Mouse (Mus musculus) ovary, postnatal 36 days (tissue): ENCODE results near the gene Sestd1.

ENCODE experiments used
- DNase-seq: peaks from one replicate; pipeline ENCODE4 v3.0.0; 2022; ENCODE audit warnings: low spot score, mixed read lengths

Sestd1 gene

DNA sequence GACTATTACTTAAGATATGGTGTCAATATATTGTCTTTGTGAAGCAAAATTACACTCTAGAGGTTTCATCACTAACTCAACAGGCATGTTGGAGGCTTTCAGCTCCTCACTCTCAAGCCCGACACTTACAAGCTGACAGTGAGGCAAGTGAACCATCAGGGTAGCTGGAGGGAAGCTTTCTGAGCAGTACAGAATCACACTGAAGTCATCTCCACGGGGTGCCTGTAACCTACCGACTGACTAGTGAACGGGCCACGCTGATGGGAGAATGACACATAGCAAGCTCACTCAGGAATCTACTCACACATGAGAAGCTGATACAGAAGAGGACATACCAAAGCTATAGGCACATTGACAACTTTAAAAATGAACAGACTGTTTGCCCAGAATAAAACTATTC lies 67.5 kb downstream of the Sestd1 start:
- DNase-seq: no peak

DNA sequence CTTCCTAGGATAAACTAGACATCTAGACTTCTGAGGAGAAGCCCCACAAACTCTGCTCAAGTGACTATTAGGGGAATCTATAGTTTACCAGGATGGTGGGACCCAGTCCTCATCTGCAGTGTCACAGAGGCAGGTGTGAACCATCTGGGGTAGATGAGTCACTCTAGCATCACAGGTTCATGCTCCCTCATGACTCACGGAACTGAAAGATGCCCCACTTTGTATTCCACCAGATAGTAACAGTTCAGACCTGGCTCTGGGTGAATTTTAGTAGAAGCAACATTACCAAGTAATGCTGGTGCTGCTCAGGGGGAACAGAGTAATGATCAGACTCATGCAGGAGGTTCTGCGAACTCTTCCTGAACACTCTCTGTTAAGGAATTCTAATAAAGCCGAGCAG lies 73.4 kb downstream of the Sestd1 start:
- DNase-seq: no peak

DNA sequence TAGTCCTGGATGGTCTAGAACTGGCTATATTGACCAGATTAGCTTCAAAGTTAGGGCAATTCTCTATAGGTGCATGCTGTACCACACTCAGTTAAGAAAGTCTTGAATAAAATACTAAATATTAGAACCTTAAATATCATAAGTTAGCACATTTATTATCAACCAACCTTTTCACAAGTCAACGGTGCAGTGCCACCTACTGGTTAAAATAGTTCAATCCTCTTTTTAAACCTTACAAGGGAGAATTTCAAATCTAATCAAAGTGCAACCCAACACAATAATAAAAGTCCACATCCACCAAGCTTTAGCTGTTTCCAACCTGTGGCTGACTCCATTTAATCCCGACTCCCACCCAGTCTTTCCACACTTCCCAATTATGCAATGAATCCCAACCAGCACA lies 76.5 kb downstream of the Sestd1 start:
- DNase-seq: no peak

DNA sequence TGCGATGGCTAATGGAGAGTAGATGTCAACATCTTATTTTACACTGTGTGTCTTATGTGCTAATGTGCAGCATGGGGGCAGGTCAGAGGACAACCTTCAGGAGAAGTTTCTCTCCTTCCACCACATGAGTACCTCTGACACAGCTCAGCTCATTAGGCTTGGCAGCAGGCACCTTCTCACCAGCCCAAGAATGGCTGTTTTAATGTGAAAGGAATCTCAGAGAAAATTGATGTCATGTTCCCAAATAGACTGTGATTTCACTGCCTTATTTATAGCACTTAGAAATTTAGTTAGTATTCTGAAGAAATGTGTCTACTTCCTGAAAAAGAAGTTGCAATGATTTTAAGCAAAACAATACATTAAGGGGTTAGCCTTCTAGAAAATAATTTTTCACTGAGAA lies 78.5 kb downstream of the Sestd1 start:
- DNase-seq: no peak

DNA sequence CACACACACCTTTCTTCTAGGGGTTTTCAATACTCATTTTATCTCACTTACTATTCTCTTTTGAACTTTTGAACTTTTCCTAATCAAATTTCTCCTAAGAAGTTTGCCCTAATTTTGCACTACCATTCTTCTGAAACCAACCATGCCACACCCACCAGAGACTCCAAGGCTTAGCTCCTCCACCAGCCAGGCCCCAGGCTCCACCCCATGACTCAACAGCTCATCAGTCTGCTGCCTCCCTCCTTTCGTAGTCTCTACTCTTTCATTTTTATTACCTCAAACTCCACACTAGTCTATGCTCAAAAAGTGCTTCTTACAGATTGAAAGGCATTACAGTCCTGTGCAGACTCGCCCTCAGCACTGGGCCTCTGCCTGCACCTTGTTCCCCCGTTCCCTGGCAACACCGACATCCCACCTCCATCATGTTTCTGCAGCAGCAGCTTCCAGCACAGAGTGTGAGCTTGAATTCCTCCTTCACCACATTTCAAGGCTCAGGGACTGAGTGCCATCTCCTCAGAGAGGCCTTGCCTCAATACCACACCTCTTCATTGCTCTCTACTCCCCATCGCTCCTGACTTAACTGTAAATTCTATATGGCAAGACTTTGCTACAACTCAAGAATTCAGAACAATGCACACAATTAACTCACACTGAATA lies 79.3 kb downstream of the Sestd1 start:
- DNase-seq: no peak

DNA sequence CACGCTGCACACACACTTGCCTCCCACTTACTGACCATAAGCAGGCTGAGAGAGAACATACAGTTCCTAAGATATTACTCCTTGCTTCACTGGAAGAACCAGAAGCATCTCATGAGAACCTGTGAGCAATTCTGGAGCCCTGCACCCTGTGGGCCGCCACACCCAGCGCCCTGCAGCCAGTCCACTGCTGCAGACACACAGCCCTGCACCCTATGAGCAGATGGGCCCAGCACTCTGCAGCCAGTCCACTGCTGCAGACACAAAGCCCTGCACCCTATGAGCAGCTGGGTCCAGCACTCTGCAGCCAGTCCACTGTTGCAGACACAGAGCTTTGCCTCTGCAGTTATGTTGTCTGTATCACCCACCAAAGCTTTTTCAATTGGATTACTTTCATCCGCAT lies 80.0 kb downstream of the Sestd1 start:
- DNase-seq: no peak

DNA sequence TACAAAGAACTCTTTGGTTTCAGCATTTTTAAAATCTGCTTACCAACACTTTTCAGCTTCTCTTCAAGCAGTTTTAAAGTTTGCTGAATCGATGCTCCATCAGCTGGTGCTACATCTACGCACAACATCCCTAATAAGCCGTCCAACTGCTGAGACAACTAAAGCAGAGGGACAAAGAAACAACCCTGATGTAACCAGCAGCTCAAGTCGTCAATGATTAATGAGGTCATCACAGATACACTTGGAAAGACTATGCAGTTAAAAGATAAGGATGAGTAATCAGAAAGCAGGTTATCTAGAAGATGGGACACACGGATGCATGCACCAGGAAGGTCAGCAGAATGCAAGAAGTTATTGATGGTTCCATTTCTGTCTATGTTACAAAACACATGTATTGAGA lies 82.1 kb downstream of the Sestd1 start:
- no peak for DNase-seq

DNA sequence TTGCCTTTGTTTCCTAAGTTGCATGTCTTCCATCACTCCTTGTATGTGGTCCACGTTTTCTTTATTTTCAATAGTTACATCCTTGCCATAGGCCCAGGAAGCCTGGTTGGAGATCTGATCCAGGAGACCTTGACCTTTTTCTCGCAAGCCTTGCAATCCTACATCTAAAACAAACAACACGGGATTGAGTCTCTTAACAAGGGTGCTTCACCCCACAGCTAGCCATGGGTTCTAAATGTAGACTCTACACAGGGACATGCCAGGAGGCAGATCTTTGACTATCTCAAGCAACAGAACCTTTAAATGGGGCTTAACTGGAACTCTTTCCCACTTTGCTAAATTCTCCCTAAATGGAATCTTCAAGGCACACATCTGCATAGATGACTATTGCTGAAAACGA lies 83.6 kb downstream of the Sestd1 start:
- DNase-seq: no peak

DNA sequence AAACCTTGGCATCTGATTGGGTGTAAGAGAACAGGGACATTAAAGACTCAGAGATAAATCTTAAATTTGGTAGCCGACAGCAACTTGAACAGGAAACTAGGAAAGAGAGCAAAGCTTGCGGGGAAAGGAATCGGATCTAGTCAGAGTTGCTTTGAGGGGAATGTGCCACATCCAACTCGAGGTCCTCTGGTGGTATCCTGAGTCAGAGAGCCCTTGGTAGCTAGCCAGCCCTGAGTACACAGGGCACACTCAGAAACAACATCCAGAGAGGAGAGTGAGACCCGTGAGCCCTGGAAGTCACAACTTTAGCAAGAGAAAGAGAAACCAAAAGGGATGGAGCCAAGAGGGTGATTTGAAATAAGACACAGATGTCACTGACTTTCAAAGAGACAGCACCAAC lies 85.3 kb downstream of the Sestd1 start:
- DNase-seq: no peak

DNA sequence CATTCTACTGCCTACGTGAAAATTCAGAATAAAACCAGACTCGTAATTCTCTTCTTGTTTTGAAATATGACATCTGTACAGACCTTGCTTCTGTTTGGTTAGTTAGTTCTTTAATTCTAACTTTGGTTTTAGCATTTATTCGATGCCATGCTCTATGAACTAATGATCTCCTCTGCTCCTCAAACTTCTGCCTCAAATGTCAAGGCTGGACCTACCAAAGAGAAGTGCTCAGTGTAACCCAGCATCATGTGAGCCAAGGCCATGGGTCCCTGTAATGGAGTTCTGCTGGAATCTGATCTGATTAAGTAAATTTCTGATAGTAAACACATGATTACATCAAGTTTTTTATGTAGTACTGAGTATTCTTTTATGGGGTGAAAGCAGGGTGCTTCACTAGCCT lies 88.6 kb downstream of the Sestd1 start:
- no peak for DNase-seq

DNA sequence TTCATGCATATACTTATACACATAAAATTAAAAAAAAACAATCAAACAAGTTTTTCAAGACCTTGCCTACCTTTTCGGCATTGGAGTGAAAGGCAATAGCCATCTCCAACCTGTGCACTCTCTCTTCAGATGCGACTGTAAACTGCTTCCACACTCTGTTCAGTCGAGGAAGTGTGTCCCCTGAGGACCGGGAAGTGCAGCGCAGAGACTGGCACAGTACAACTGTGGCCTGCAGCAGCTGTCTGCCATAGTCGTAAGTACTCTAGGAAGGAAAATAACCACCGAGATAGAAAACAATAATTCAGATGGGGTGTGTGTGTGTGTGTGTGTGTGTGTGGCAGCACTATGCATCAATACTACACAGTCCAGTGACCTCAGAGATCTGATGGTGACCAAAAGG lies 89.5 kb downstream of the Sestd1 start:
- DNase-seq: no peak

DNA sequence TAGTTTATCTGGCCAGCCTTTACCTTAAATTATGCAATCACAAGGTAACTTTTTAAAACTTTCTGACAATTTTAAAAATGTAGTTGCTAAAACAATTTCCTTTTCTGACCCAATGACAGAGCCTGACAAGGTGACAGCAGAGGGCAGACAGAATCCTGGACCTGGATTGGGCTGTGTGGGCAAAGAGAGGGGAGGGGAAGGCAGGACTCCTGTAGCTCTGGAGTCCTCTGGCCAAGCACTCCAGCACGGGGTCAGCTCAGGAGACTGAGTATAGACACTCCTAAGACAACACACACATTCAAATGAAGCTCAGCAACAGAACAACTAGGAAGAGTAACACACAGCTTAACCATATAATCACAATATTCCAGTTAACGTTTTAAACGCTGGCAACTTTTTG lies 90.1 kb downstream of the Sestd1 start:
- DNase-seq: no peak

DNA sequence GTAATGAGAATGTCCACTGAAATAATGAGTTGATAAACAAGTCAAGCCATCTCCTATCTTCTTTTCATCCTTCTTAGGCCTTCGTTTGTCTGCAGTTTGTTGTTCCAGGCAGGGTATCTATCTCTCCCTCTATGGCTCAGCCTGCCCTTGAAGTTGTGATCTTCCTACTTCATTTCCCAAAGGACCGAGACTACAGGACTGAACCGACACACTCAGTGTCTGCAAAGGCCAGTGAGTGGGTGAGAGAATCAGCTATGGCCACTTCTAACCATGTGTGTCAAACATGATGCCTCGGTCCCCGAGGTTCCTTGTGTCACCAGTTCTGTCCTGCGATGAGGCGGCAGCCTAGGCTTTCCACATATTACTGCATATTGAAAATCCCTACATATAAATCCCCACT lies 90.7 kb downstream of the Sestd1 start:
- no peak for DNase-seq

DNA sequence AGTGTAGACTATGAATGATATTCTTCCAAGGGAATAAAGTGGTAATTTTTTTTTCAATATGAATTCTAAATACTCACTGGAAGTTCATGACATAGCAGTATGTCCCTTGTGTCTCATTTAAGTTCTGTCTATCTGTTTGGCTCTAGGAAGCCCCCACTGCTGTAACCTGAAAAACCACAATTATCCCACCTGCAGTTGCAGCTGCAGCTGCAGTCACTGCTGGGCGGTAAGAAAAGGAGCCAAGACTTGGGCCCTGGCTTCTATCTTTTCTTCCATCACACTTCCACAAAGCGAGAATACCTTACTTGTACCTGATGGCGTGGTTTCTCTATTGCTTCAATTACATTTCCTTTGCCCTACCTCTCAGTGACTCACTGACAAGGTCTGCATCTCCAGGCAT lies 92.9 kb downstream of the Sestd1 start:
- DNase-seq: no peak

DNA sequence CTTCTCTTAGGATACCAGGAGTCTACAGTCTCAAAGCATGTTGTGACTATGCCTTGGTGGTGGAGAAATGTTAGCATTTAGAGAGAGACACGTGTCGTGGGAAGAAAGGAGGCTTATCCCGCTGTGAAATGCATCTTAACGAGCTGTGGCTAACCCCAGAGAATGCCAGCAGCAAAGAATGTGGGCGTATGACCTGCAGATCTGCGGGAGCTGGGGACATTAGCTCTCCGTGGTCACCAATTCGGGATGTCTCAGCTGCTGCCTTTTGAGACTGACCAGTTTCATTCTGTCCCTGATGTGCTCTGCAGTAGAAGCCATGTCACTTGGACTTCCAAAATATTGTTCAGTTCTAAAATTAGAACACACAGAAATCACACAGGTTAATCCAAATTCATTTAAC lies 93.5 kb downstream of the Sestd1 start:
- DNase-seq: no peak

DNA sequence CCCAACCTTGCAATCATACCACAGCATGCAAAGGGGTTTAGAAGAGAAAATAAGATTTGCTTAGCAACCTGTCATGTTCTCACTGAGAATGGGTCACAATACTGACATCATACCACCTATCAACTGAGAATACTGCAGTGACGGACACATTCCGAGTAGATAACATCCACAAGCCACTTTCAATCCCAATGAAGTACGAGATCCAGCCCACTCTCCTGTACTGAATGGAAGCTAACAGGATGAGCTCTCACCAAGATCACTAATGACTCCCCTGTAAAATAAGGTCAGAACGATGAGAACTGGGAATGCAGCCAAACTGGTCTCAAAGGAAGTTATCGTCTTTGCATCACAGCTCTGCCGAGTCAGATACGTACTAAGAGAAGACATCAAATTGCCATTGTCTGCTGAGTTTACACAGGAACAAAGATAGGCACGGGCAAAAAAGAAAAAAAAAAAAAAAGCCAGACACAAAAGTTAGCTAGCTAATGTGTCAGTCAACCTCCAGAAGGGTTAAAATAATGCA lies 96.3 kb downstream of the Sestd1 start:
- DNase-seq: no peak

DNA sequence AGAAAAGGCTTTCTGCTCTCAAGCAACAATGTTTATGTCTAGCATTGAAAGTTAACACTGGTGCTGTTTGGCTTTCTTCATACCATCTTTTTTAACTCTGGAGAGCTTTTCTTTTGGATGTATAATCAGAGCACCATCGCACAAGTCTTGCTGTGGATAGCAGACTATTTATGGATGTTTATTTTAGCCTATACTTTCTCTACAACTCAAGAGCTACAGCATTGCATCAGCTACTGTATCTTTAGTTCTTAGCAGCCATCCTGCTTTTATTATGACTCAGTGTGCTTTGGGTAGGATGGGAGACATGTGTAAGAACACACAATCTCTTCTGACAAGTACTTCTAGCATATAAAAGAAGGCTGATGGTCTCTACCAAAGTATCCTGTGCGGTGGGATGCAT lies 96.7 kb downstream of the Sestd1 start:
- no peak for DNase-seq

DNA sequence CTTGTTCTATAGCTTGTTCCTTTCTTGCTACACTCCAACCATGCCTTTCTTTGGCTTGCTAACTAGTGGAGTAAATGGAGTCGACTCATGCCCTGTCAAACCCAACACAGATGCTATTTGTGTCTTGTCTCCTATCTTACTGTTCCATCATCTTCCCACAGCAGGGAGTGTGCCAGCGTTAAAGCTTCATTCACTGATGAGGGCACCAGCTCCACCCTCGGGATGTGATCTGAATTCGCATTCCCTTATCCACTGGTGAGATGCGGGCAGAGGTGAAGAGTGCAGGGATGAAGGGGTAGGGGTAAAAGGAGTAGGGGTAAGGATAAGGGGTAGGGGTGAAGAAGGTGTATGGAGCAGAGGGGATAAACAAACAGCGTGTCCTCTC lies 97.4 kb downstream of the Sestd1 start:
- DNase-seq: no peak

DNA sequence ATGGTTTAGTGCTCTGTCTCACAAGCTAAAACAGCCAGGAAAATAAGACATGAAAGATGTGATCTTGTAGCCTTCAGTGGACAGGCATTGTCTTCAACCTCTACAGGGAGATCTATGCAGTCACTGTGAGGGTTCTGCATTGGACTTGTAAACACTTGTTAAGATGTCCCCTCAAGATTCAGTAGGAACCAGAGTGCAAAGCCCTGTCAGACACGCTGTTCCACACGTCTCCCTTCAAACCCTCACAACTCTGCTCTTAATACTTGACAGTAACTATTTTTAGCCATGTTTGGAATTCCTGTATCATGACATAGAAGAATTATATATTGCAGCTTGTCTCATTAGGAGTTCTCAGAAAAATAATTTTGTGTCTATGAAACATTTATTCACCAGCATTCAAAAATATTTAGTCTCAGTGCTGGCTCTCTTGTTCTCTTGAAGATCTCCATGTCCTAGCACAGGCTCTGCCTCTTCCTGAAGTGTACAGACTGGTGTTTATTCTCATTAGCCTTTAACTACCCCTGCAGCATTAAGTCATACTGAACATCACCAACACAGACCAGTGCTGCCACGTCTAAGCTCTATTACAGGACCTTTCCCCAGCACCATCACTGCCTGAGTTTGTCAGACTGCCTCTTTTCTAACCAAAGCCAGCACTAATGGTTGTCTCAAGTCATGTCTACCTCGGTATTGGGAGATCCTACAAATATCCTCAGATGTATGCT lies 98.0 kb downstream of the Sestd1 start:
- no peak for DNase-seq

DNA sequence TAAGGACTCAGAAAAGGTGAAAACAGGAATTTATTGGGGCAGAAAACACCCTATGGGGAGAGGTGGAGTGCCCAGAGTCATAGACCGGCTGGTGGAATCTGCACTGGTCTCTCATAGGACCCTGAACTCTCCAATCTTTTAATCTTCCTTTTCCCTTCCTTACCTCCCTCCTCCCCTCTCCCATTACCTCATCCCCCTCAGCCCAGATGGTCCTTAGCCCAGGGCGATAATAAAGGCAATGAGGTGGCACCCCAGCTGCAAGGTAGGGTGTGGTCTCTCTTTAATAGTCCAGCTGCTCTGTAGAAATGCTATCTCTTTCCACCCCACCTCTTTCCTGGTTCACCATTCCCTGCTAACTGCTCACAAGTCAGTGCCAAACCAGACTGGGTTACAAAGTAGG lies 102.9 kb downstream of the Sestd1 start:
- DNase-seq: no peak

DNA sequence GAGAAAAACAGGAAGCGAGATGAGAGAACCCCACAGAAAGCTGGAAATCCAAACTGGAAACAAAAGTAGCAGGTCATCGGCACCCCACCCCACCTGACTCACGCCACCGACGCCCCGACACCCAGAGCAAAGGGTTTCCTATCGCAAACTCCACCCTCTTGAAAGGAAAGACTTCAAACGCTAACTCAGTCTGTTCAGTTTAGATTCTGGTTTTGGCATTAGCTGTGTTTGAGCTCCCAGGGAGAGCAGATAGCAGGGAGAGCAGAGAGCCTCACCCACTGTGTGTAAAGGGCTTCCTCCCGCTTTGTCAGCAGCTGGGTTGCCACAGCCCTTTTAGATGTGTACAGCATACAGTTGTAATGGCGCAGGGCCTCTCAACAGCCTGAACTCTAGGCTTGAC lies 104.0 kb downstream of the Sestd1 start:
- DNase-seq: no peak

DNA sequence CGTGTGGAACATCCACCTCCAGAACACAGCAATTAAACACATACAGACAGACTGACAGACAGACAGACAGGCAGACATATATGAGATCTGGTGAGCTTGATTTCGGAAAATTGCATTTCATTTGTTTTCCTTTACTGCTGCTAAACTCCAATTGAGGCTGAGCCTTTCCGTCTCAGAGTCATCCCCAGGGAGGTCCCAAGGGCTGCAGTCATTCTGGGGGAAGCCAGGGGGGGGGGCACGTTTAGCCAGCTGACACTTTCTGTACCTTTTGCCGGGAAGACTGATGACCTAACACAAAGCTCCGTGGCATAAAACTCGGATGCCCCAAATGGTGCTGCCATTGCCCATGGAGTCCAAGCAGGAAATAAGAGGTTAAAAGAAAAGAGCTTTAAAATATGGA lies 105.0 kb downstream of the Sestd1 start:
- DNase-seq: no peak

DNA sequence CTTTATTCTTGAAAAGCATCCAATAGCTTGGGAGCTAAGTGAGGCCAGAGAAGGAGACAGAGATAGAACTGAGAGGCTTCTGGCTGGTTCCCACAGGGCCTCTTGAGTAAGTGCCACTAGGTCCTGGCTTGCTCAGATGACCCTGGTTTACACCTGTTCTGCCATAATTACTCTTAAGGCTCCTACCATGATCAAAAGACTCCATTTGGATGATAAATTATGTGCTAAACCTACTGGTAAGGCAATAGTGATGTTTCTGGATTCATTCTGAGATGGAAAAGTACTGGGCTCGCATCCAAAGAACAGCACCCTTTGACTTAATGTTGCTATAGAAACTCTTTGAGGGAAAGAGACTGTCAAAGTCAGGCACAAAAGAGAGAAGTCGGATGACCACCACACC lies 106.1 kb downstream of the Sestd1 start:
- DNase-seq: no peak

DNA sequence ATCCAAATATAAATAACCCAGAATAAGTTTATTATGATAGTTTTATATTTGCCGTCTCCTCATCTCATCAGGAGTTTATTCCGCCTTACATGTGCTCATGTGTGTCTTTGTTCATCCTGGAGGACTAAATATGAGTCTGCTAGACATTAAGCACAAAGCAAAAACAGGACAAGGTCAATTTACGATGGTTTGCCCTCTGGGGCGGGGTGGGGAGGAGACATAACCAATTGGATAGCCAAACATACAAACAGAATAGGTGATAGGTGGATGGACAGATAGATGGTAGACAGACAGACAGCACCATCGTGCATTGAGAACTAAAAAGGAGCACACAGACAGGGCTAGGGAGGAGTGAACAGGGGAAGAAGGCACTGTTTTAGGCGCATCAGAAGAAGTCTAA lies 106.6 kb downstream of the Sestd1 start:
- no peak for DNase-seq
